Mouse (Mus musculus) heart, adult 2 months (tissue): ENCODE results near the gene Tent5c.

Experiments used
- CTCF ChIP-seq: fragments of 200-600 bp; IDR thresholded peaks from 2 replicates; pipeline ENCODE4 v1.8.1; 2022; ENCODE audit warnings: antibody characterized with exemption, mild to moderate bottlenecking, moderate library complexity
- EP300 ChIP-seq: fragments of 200-500 bp; IDR thresholded peaks from 2 replicates; pipeline ENCODE4 v1.6.1; 2011; ENCODE audit warnings: low read depth, low read length, control low read depth; ENCODE audit not compliant: insufficient read depth
- POLR2A ChIP-seq: fragments of 200-500 bp; IDR thresholded peaks from 2 replicates; pipeline ENCODE4 v1.6.1; 2011; ENCODE audit warnings: mild to moderate bottlenecking, low read depth, low read length, control low read depth; ENCODE audit not compliant: insufficient read depth

- TF ChIP-seq POLR2A (peak; percentile 19; the same call in 1 of the 2 replicates), EP300 (no peak), CTCF (no peak)
These were observed at the start of gene Tent5c for GRCm38 (mm10) chr3:100489133-100490009.
